Mouse (Mus musculus): Measurements from ENCODE around the gene Ccdc24. TPM values are rescaled to one million over a fixed set of nuclear protein-coding genes. Genes with fewer than 3 reads are reported as not detected.

The Ccdc24 gene
- total and polyA plus RNA-seq, 3 experiments = 0.19 to 0.36 TPM; not detected in 1

DNA sequence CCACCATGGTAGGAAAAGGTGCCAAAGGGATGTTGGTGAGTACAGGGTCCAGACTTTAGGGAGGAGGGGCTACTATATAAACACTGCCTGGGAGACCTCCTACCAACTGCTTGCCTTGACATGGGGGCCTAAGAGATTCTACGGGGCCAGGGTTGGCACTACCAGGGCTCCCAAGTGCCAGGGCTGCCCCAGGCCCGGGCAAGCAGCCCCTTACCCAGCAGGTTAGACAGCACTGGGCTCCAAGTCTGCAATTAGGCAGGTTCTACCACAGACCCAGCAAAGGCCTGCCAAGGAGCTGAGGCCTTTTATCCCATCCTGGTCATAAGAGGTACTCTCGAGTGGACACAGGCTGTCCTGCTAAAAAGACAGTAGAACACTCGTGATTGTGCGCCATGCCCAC lies 29.3 kb downstream of the Ccdc24 start:
- TF ChIP-seq MYB (IDR thresholded peaks at IDR 0.05; ENCODE audit: low read depth, low read length) (no peak), RAD21 (IDR thresholded peaks at IDR 0.05; ENCODE audit: low read depth, low read length) (no peak), MEF2A (IDR thresholded peaks at IDR 0.05; ENCODE audit: extremely low read depth, insufficient replicate concordance, low read depth, low read length, poor library complexity, severe bottlenecking) (no peak), SIN3A (IDR thresholded peaks at IDR 0.05; ENCODE audit: low read length) (no peak), KAT2A (conservative IDR thresholded peaks at IDR 0.05; ENCODE audit: low read depth, low read length) (no peak), USF2 (IDR thresholded peaks at IDR 0.05; ENCODE audit: borderline replicate concordance in 1 of 2, insufficient read depth in 1 of 2, low read depth in 1 of 2, low read length in 2 of 2) (no peak), ETS1 (IDR thresholded peaks at IDR 0.05; ENCODE audit: low read depth, low read length) (no peak), ELF1 (IDR thresholded peaks at IDR 0.05; ENCODE audit: low read depth, low read length) (no peak), TCF12 (IDR thresholded peaks at IDR 0.05; ENCODE audit: low read depth, low read length) (no peak), JUND (IDR thresholded peaks at IDR 0.05; ENCODE audit: low read depth, low read length) (no peak), RCOR1 (IDR thresholded peaks at IDR 0.05; ENCODE audit: low read depth, low read length) (no peak), HCFC1 (IDR thresholded peaks at IDR 0.05; ENCODE audit: low read depth, low read length) (no peak), MAFK (IDR thresholded peaks at IDR 0.05; ENCODE audit: borderline replicate concordance, low read depth, low read length) (no peak), NRF1 (IDR thresholded peaks at IDR 0.05; ENCODE audit: insufficient read depth, low read depth, low read length, poor library complexity, severe bottlenecking) (no peak)
- no peaks in the 10 kb centered on the region for H3K79me2 ChIP-seq (ENCODE audit: control insufficient read depth, insufficient read depth, low read length, poor library complexity)
- no peak overlapping the region for H3K4me3 ChIP-seq (ENCODE audit: control insufficient read depth in 1 of 2, insufficient read depth in 1 of 2, low read depth in 2 of 2, low read length in 2 of 2)
- H3K27me3 ChIP-seq (ENCODE audit: control insufficient read depth in 1 of 2, insufficient read depth in 2 of 2, low read length in 2 of 2) = no peaks in the 10 kb centered on the region
- no peak overlapping the region for H3K9ac ChIP-seq (ENCODE audit: control insufficient read depth, low read depth, low read length, poor library complexity, severe bottlenecking)
- no peak overlapping the region for H3K27ac ChIP-seq (ENCODE audit: control insufficient read depth, low read depth, low read length)
- peaks cover 0 to 3% of the 10 kb centered on the region in 2 experiments; a peak in 2 of 4 replicates for H3K4me1 ChIP-seq (ENCODE audit: control insufficient read depth in 1 of 2, insufficient read depth in 2 of 2, low read length in 2 of 2)
- no peak for DNase-seq (ENCODE audit: low read depth, low spot score)
- H3K9me3 ChIP-seq (replicated peaks; ENCODE audit: insufficient read depth, low read length) = no peaks in the 10 kb centered on the region
- H3K36me3 ChIP-seq (ENCODE audit: control insufficient read depth in 1 of 2, insufficient read depth in 2 of 2, low read length in 2 of 2) = peaks cover 0 to 2% of the 10 kb centered on the region in 2 experiments; a peak in 2 of 4 replicates

DNA sequence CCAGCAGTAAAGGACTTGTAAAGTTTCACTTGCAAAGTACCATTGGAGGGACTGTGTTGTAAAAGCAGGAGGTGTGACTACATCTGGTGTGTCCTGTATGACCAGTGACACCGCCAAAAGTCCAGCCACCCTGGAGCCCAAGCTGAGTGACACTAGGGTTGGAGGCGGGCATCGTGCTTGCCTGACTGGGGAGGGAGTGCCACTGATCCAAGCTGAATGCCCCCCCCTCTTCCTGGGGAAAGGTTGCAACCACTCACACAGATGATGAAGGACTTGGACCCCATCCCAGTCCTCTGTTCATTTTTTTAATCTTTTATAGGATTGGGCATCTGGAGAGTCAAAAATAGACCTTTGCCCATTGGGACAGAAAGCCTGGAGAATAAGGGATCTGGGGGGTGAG lies 30.8 kb downstream of the Ccdc24 start:
- H3K27me3 ChIP-seq (ENCODE audit: control insufficient read depth in 1 of 2, insufficient read depth in 2 of 2, low read length in 2 of 2) = no peaks in the 10 kb centered on the region
- no peak overlapping the region for H3K27ac ChIP-seq (ENCODE audit: control insufficient read depth, low read depth, low read length)
- DNase-seq (ENCODE audit: low read depth, low spot score) = no peak
- TF ChIP-seq HCFC1 (IDR thresholded peaks at IDR 0.05; ENCODE audit: low read depth, low read length) = no peak
- TF ChIP-seq TCF12 (IDR thresholded peaks at IDR 0.05; ENCODE audit: low read depth, low read length) = no peak
- no peak for TF ChIP-seq JUND (IDR thresholded peaks at IDR 0.05; ENCODE audit: low read depth, low read length)
- no peak for TF ChIP-seq ZNF384 (IDR thresholded peaks at IDR 0.05; ENCODE audit: low read depth, low read length)
- TF ChIP-seq UBTF (IDR thresholded peaks at IDR 0.05; ENCODE audit: borderline replicate concordance, insufficient read depth, low read depth, low read length) = no peak
- H3K4me1 ChIP-seq (ENCODE audit: control insufficient read depth in 1 of 2, insufficient read depth in 2 of 2, low read length in 2 of 2) = peaks cover 4 to 15% of the 10 kb centered on the region in 2 experiments
- H3K9ac ChIP-seq (ENCODE audit: control insufficient read depth, low read depth, low read length, poor library complexity, severe bottlenecking) = no peak overlapping the region
- no peaks in the 10 kb centered on the region for H3K9me3 ChIP-seq (replicated peaks; ENCODE audit: insufficient read depth, low read length)
- H3K79me2 ChIP-seq (ENCODE audit: control insufficient read depth, insufficient read depth, low read length, poor library complexity) = no peaks in the 10 kb centered on the region
- peaks cover 0 to 14% of the 10 kb centered on the region in 2 experiments; a peak in 3 of 4 replicates for H3K36me3 ChIP-seq (ENCODE audit: control insufficient read depth in 1 of 2, insufficient read depth in 2 of 2, low read length in 2 of 2)
- H3K4me3 ChIP-seq (ENCODE audit: control insufficient read depth in 1 of 2, insufficient read depth in 1 of 2, low read depth in 2 of 2, low read length in 2 of 2) = no peak overlapping the region

Data from MEL (cell line).